Mouse (Mus musculus): ENCODE results near the gene Rimbp3. TPM values are rescaled to one million over a fixed set of nuclear protein-coding genes. Genes with fewer than 3 reads are reported as not detected.
"Not testable (repeated sequence)": the region's sequence is repeated elsewhere in the genome, so short reads cannot be mapped to it uniquely, and the experiment has no call there.

Gene Rimbp3
- polyA plus RNA-seq (2015; fragmentation: Nextera tagmentation; extraction: Ambion mirVana), result 2.3 and 2.7 TPM in 2 replicates

DNA sequence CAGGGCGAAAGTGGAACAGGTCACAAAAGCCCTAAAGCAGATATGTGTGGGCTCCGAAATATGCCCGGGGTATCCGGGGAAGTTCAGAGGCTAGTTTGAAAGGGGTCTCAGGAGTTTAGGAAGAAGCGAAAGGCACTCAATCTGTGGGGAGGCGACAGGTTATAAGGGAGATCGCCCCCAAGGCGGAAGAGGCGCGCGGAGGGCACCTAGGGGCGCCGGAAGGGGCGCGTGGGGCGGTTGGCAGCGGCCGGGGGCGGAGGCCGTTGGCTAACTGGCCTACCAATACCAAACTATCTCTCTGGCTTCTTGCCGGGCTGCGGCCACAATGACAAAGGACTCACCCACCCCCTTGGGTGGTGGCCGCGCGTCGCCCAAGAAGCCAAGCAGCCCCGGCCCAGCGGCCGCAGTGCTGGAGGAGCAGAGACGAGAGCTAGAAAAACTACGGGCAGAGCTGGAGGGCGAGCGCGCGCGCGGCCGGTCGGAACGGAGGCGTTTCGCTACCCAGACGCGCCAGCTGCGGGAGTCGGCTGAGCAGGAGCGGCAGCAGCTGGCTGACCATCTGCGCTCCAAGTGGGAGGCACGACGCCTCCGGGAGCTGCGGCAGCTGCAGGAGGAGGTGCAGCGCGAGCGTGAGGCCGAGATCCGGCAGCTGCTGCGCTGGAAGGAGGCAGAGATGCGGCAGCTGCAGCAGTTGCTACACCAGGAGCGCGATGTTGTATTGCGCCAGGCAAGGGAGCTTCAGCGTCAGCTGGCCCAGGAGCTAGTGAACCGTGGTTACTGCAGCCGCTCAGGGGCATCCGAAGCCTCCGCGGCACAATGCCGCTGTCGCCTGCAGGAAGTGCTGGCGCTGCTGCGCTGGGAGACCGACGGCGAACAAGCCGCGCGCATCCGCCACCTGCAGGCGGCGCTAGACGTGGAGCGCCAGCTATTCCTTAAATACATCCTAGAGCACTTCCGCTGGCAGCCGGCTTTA is at the start of gene Rimbp3:
Gene Rimbp3 (plus strand): TSS at position 215 of the 973 bp plus-strand sequence.
- Histone ChIP-seq H3K4me1 (ENCODE audit: control insufficient read depth, insufficient read depth, low read length) (peaks cover 13% of the 10 kb centered on the region), H3K27me3 (ENCODE audit: control insufficient read depth, insufficient read depth, low read depth, low read length) (no peaks in the 10 kb centered on the region), H3K9ac (ENCODE audit: low read depth, low read length) (peak within 1 kb of the TSS; percentile 67), H3K9me3 (replicated peaks; ENCODE audit: control insufficient read depth, low read length, poor library complexity, severe bottlenecking) (no peaks in the 10 kb centered on the region), H3K4me3 (ENCODE audit: low read depth, low read length) (peak within 1 kb of the TSS; percentile 75), H3K36me3 (ENCODE audit: control insufficient read depth, insufficient read depth, low read length) (no peaks in the 10 kb centered on the region), H3K27ac (ENCODE audit: low read length) (peak within 1 kb of the TSS; percentile 87), H3K4me2 (ENCODE audit: low read length) (peak within 1 kb of the TSS; percentile 90)
- ATAC-seq, result peak; percentile 81
- WGBS, result under 1% methylated on average over 84 of the region's 85 CpGs

DNA sequence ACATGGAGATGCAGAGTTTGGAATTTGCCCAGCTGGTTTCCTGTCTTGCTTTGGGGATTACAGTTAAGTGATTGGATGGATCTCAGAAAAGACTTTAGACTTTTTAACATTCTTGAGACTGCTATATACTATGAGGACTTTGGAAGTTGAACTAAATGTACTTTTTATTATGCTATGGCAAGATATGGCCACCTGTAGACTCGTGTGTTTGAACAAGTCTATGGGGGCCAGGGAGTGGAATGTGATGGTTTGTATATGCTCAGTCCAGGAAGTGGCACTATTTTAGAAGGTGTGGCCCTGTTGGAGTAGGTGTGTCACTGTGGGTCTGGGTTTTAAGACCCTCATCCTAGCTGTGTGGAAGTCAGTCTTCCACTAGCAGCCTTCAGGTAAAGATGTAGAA is 42.9 kb upstream of the Rimbp3 start:
- H3K9ac ChIP-seq (ENCODE audit: low read depth, low read length); H3K27ac ChIP-seq (ENCODE audit: low read length); H3K4me3 ChIP-seq (ENCODE audit: low read depth, low read length); H3K9me3 ChIP-seq (replicated peaks; ENCODE audit: control insufficient read depth, low read length, poor library complexity, severe bottlenecking); H3K4me1 ChIP-seq (ENCODE audit: control insufficient read depth, insufficient read depth, low read length); H3K27me3 ChIP-seq (ENCODE audit: control insufficient read depth, insufficient read depth, low read depth, low read length); H3K36me3 ChIP-seq (ENCODE audit: control insufficient read depth, insufficient read depth, low read length); H3K4me2 ChIP-seq (ENCODE audit: low read length); ATAC-seq: not testable (repeated sequence)
- WGBS, result 90% methylated on average over 1 of the region's 1 CpGs

DNA sequence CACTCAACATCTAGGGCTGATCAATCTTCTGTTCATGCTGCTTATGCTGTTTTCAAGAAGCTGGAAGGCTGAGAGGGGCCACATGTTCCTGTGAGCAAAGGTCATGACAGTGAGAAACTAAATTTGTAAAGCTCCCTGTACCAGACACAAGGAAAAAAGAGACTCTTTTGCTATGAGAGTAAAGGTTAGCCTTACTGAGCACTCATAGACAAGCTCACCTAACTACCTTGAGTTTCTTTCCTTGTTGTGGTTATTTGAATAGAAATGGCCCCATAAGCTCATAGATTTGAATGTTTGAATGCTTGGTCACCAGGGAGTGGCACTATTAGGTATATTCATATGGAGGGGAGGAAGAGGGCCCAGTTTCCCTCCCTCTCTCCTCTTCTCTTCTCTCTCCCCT is 41.2 kb upstream of the Rimbp3 start:
- no peak overlapping the region for H3K4me2 ChIP-seq (ENCODE audit: low read length)
- no peak overlapping the region for H3K9ac ChIP-seq (ENCODE audit: low read depth, low read length)
- no peak overlapping the region for H3K4me3 ChIP-seq (ENCODE audit: low read depth, low read length)
- ATAC-seq, result no peak
- no peaks in the 10 kb centered on the region for H3K27me3 ChIP-seq (ENCODE audit: control insufficient read depth, insufficient read depth, low read depth, low read length)
- peaks cover 2% of the 10 kb centered on the region; the same call in 1 of the 2 replicates for H3K36me3 ChIP-seq (ENCODE audit: control insufficient read depth, insufficient read depth, low read length)
- no peaks in the 10 kb centered on the region for H3K9me3 ChIP-seq (replicated peaks; ENCODE audit: control insufficient read depth, low read length, poor library complexity, severe bottlenecking)
- no peak overlapping the region for H3K27ac ChIP-seq (ENCODE audit: low read length)
- no peaks in the 10 kb centered on the region for H3K4me1 ChIP-seq (ENCODE audit: control insufficient read depth, insufficient read depth, low read length)

DNA sequence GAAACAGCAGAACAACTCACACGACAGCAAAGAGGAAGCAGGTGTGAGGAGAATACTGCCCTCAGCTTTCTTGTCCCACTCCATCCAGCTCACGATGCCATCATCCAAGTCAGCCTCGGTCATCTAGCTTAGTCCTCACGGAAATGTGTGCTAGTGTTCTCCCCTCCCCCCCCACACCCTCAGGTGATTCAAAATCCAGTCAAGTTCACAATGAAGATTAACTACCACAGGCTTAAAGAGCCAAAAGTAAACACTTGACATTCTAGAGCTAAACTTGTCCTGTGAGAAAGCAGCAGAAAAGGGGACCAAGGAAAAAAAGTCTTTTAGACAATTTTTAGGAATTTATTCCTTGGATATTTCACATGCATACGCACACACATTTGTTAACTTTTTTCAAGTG is 40.4 kb upstream of the Rimbp3 start:
- no peak for ATAC-seq
- peaks cover 7% of the 10 kb centered on the region; the same call in 1 of the 2 replicates for H3K36me3 ChIP-seq (ENCODE audit: control insufficient read depth, insufficient read depth, low read length)
- no peaks in the 10 kb centered on the region for H3K27me3 ChIP-seq (ENCODE audit: control insufficient read depth, insufficient read depth, low read depth, low read length)
- H3K9ac ChIP-seq (ENCODE audit: low read depth, low read length), result no peak overlapping the region
- 89% methylated on average over 5 of the region's 5 CpGs for whole genome bisulfite sequencing
- H3K9me3 ChIP-seq (replicated peaks; ENCODE audit: control insufficient read depth, low read length, poor library complexity, severe bottlenecking), result no peaks in the 10 kb centered on the region
- no peak overlapping the region for H3K4me3 ChIP-seq (ENCODE audit: low read depth, low read length)
- no peak overlapping the region for H3K4me2 ChIP-seq (ENCODE audit: low read length)
- no peaks in the 10 kb centered on the region for H3K4me1 ChIP-seq (ENCODE audit: control insufficient read depth, insufficient read depth, low read length)
- no peak overlapping the region for H3K27ac ChIP-seq (ENCODE audit: low read length)

GRCm38 (mm10) chr16:17175765-17176164 is 32.6 kb upstream of the Rimbp3 start:
- Histone ChIP-seq H3K36me3 (ENCODE audit: control insufficient read depth, insufficient read depth, low read length) (peaks cover 5% of the 10 kb centered on the region; the same call in 1 of the 2 replicates), H3K4me3 (ENCODE audit: low read depth, low read length) (no peak overlapping the region), H3K27ac (ENCODE audit: low read length) (no peak overlapping the region), H3K27me3 (ENCODE audit: control insufficient read depth, insufficient read depth, low read depth, low read length) (no peaks in the 10 kb centered on the region), H3K4me2 (ENCODE audit: low read length) (no peak overlapping the region), H3K9ac (ENCODE audit: low read depth, low read length) (no peak overlapping the region), H3K9me3 (replicated peaks; ENCODE audit: control insufficient read depth, low read length, poor library complexity, severe bottlenecking) (no peaks in the 10 kb centered on the region), H3K4me1 (ENCODE audit: control insufficient read depth, insufficient read depth, low read length) (no peaks in the 10 kb centered on the region)
- 97% methylated on average over 2 of the region's 2 CpGs for WGBS
- ATAC-seq, result no peak

- Histone ChIP-seq H3K27ac (ENCODE audit: low read length) (no peak overlapping the region), H3K9ac (ENCODE audit: low read depth, low read length) (no peak overlapping the region), H3K36me3 (ENCODE audit: control insufficient read depth, insufficient read depth, low read length) (peaks cover 1% of the 10 kb centered on the region; the same call in 1 of the 2 replicates), H3K9me3 (replicated peaks; ENCODE audit: control insufficient read depth, low read length, poor library complexity, severe bottlenecking) (no peaks in the 10 kb centered on the region), H3K27me3 (ENCODE audit: control insufficient read depth, insufficient read depth, low read depth, low read length) (no peaks in the 10 kb centered on the region), H3K4me1 (ENCODE audit: control insufficient read depth, insufficient read depth, low read length) (no peaks in the 10 kb centered on the region), H3K4me3 (ENCODE audit: low read depth, low read length) (no peak overlapping the region), H3K4me2 (ENCODE audit: low read length) (no peak overlapping the region)
- no peak for ATAC-seq
- WGBS, result 92% methylated on average over 1 of the region's 1 CpGs
Measured at GRCm38 (mm10) chr16:17177623-17178170, 30.7 kb upstream of the Rimbp3 start.

GRCm38 (mm10) chr16:17179706-17180105 is 28.7 kb upstream of the Rimbp3 start:
- Histone ChIP-seq H3K27ac (ENCODE audit: low read length) (no peak overlapping the region), H3K4me2 (ENCODE audit: low read length) (no peak overlapping the region), H3K9ac (ENCODE audit: low read depth, low read length) (no peak overlapping the region), H3K36me3 (ENCODE audit: control insufficient read depth, insufficient read depth, low read length) (no peaks in the 10 kb centered on the region), H3K4me1 (ENCODE audit: control insufficient read depth, insufficient read depth, low read length) (no peaks in the 10 kb centered on the region), H3K9me3 (replicated peaks; ENCODE audit: control insufficient read depth, low read length, poor library complexity, severe bottlenecking) (no peaks in the 10 kb centered on the region), H3K27me3 (ENCODE audit: control insufficient read depth, insufficient read depth, low read depth, low read length) (no peaks in the 10 kb centered on the region), H3K4me3 (ENCODE audit: low read depth, low read length) (no peak overlapping the region)
- 97% methylated on average over 3 of the region's 3 CpGs for WGBS
- no peak for ATAC-seq

DNA sequence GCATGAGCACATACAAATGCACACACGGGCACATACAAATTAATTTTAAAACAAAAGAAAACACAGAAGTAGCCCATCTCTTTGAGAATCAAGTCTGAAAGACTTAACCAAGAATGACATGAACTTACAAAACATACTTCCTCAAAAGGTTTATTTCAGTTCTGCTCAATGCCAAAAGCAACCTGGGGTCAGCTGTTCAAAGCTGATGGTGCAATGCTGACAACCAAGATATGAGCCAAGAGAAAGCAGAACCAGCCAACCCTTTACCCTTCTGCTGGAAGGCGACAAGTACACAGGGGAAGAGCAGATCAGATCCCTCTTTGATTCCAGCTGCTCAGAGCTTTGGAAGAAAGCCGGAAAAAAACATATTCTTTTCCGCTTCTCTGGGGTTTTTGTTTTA is 27.0 kb upstream of the Rimbp3 start:
- Histone ChIP-seq H3K27ac (ENCODE audit: low read length) (no peak overlapping the region), H3K4me2 (ENCODE audit: low read length) (no peak overlapping the region), H3K27me3 (ENCODE audit: control insufficient read depth, insufficient read depth, low read depth, low read length) (no peaks in the 10 kb centered on the region), H3K36me3 (ENCODE audit: control insufficient read depth, insufficient read depth, low read length) (no peaks in the 10 kb centered on the region), H3K4me1 (ENCODE audit: control insufficient read depth, insufficient read depth, low read length) (no peaks in the 10 kb centered on the region), H3K9ac (ENCODE audit: low read depth, low read length) (no peak overlapping the region), H3K9me3 (replicated peaks; ENCODE audit: control insufficient read depth, low read length, poor library complexity, severe bottlenecking) (no peaks in the 10 kb centered on the region), H3K4me3 (ENCODE audit: low read depth, low read length) (no peak overlapping the region)
- no peak for ATAC-seq
- 81% methylated on average over 4 of the region's 4 CpGs for WGBS

DNA sequence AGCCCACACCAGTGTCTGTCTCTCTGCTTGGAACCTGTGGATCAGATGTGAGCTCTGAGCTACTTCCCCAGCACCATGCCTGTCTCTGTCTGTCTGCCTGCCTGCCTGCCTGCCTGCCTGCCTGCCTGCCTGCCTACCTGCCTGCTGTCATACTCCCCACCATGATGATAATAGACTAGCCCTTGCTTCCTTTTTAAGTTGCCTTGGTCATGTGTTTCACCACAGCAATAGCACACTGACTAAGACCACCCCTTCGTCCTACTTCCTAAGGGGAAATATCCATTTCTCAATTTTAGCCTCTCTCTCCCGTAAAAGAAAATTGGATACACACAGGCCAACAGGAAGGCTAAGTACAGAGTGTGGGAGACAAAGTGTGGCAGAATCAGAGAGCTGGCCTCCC is 26.3 kb upstream of the Rimbp3 start:
- no peak for ATAC-seq
- no peak overlapping the region for H3K27ac ChIP-seq (ENCODE audit: low read length)
- no peaks in the 10 kb centered on the region for H3K36me3 ChIP-seq (ENCODE audit: control insufficient read depth, insufficient read depth, low read length)
- no peaks in the 10 kb centered on the region for H3K27me3 ChIP-seq (ENCODE audit: control insufficient read depth, insufficient read depth, low read depth, low read length)
- no peak overlapping the region for H3K4me2 ChIP-seq (ENCODE audit: low read length)
- H3K9me3 ChIP-seq (replicated peaks; ENCODE audit: control insufficient read depth, low read length, poor library complexity, severe bottlenecking), result no peaks in the 10 kb centered on the region
- no peaks in the 10 kb centered on the region for H3K4me1 ChIP-seq (ENCODE audit: control insufficient read depth, insufficient read depth, low read length)
- no peak overlapping the region for H3K4me3 ChIP-seq (ENCODE audit: low read depth, low read length)
- 79% methylated on average over 2 of the region's 2 CpGs for WGBS
- H3K9ac ChIP-seq (ENCODE audit: low read depth, low read length), result no peak overlapping the region
